ENCODE assay signal across 8 mouse cellular contexts in the genomic region with DNA sequence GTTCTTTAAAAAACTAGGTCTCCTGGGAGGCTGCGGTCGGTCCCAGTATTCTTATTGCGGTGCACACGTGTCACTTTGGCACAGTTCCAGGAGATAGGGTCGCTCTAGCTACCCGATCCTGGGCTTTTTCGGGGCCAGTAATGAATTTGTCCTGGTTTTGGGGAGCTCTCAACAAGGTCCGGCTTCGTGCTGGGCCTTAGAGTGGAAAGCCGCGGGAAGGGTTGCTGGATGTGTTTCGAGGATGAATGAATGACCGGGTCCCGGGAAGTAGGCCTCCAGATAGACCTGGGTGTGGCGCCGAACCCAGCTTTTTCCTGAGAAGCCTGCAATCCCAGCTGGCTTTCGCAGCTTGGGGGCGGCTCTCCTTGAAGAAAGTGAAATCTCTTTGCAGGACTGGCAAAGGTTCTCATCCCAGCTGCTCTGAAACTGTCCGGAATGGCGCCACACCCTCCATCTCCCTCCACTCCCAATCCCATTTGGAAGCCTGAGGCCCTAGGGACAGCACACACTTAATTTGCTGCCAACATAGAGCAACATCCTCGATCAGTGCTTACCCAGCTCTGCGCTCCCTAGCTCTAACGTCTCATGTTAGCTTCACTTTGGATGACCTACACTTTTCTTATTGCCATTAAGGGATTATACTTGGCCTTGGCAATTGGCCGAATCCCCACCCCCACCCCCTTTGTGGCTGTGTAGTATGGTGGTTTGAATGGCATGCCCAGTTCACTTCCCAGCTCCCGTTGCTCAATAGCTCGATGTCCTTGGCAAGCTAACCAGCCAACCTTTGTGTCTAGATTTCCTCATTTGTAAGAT. TPM values are rescaled to one million over a fixed set of nuclear protein-coding genes. Genes with fewer than 3 reads are reported as not detected.
A peak's percentile ranks its signal among the peaks of the same experiment; 100 is the strongest.
DNase-seq lines count a peak whose midpoint lies in the region; ATAC-seq and TF ChIP-seq lines count a peak whose summit lies in the region.

No protein-coding gene starts in this region.

- H3K27me3 ChIP-seq in forebrain, embryonic 16.5 days (replicated peaks; ENCODE audit: control insufficient read depth, insufficient read depth, low read length): no peaks in the 10 kb centered on the region
- no peaks in the 10 kb centered on the region for H3K27me3 ChIP-seq in hindbrain, embryonic 11.5 days (ENCODE audit: control insufficient read depth, insufficient read depth, low read length)
- no peaks in the 10 kb centered on the region for H3K27me3 ChIP-seq in limb, embryonic 15.5 days
- H3K27me3 ChIP-seq in midbrain, embryonic 14.5 days (ENCODE audit: control insufficient read depth, insufficient read depth, low read length): no peaks in the 10 kb centered on the region
- H3K27me3 ChIP-seq in testis, adult 2 months (ENCODE audit: control insufficient read depth, insufficient read depth, low read length): no peaks in the 10 kb centered on the region

- WGBS in forebrain, embryonic 16.5 days: 7% methylated on average over 26 of the region's 26 CpGs
- whole genome bisulfite sequencing in hindbrain, embryonic 11.5 days: 15% methylated on average over 26 of the region's 26 CpGs
- 9% methylated on average over 26 of the region's 26 CpGs for WGBS in limb, embryonic 15.5 days
- 16% methylated on average over 26 of the region's 26 CpGs for WGBS in midbrain, embryonic 14.5 days

- peak overlapping the region; percentile 87 for H3K9ac ChIP-seq in forebrain, embryonic 16.5 days (replicated peaks; ENCODE audit: low read depth, low read length)
- H3K9ac ChIP-seq in hindbrain, embryonic 11.5 days (ENCODE audit: low read depth, low read length): peak overlapping the region; percentile 71
- peak overlapping the region; percentile 75 for H3K9ac ChIP-seq in limb, embryonic 15.5 days
- peak overlapping the region; percentile 84 for H3K9ac ChIP-seq in midbrain, embryonic 14.5 days (replicated peaks; ENCODE audit: low read length)

- peak overlapping the region; percentile 75 for H3K4me2 ChIP-seq in forebrain, embryonic 16.5 days (ENCODE audit: low read length)
- peak overlapping the region; percentile 89 for H3K4me2 ChIP-seq in hindbrain, embryonic 11.5 days (replicated peaks; ENCODE audit: low read depth, low read length)
- peak overlapping the region; percentile 73 for H3K4me2 ChIP-seq in limb, embryonic 15.5 days
- H3K4me2 ChIP-seq in midbrain, embryonic 14.5 days (ENCODE audit: low read length): peak overlapping the region; percentile 95

- H3K36me3 ChIP-seq in forebrain, embryonic 16.5 days (ENCODE audit: control insufficient read depth, insufficient read depth): peaks cover 25% of the 10 kb centered on the region
- peaks cover 13% of the 10 kb centered on the region for H3K36me3 ChIP-seq in hindbrain, embryonic 11.5 days (ENCODE audit: control insufficient read depth, insufficient read depth, low read length)
- peaks cover 41% of the 10 kb centered on the region for H3K36me3 ChIP-seq in limb, embryonic 15.5 days
- H3K36me3 ChIP-seq in midbrain, embryonic 14.5 days (ENCODE audit: control insufficient read depth, insufficient read depth, low read length): peaks cover 37% of the 10 kb centered on the region
- H3K36me3 ChIP-seq in testis, adult 2 months (ENCODE audit: control insufficient read depth, insufficient read depth, low read length): peaks cover 1% of the 10 kb centered on the region

- no peaks in the 10 kb centered on the region for H3K9me3 ChIP-seq in forebrain, embryonic 16.5 days (ENCODE audit: control insufficient read depth, low read length)
- H3K9me3 ChIP-seq in hindbrain, embryonic 11.5 days (ENCODE audit: control insufficient read depth, low read length): no peaks in the 10 kb centered on the region
- no peaks in the 10 kb centered on the region for H3K9me3 ChIP-seq in limb, embryonic 15.5 days
- H3K9me3 ChIP-seq in midbrain, embryonic 14.5 days (ENCODE audit: control insufficient read depth, low read length): no peaks in the 10 kb centered on the region

- no peak for TF ChIP-seq POLR2A in testis, adult 2 months (IDR thresholded peaks at IDR 0.05; ENCODE audit: control insufficient read depth, low read depth, low read length)

- H3K27ac ChIP-seq in forebrain, embryonic 16.5 days (ENCODE audit: low read length): 0 out of 2 replicates have a peak overlapping the region, but pooled peaks have one; percentile 60
- 0 out of 2 replicates have a peak overlapping the region, but pooled peaks have one; percentile 17 for H3K27ac ChIP-seq in hindbrain, embryonic 11.5 days (ENCODE audit: low read depth, low read length)
- H3K27ac ChIP-seq in limb, embryonic 15.5 days: peak overlapping the region; percentile 84
- H3K27ac ChIP-seq in midbrain, embryonic 14.5 days (replicated peaks; ENCODE audit: low read depth, low read length): peak overlapping the region; percentile 55; the same call in 1 of the 2 replicates
- H3K27ac ChIP-seq in testis, adult 2 months (ENCODE audit: control insufficient read depth, insufficient read depth, low read depth, low read length): peak overlapping the region; percentile 77

- peak overlapping the region; percentile 100 for H3K4me3 ChIP-seq in forebrain, embryonic 16.5 days (replicated peaks; ENCODE audit: low read length)
- peak overlapping the region; percentile 99 for H3K4me3 ChIP-seq in hindbrain, embryonic 11.5 days (ENCODE audit: low read depth, low read length)
- peak overlapping the region; percentile 96 for H3K4me3 ChIP-seq in limb, embryonic 15.5 days
- peak overlapping the region; percentile 96 for H3K4me3 ChIP-seq in midbrain, embryonic 14.5 days (replicated peaks; ENCODE audit: low read depth, low read length)
- H3K4me3 ChIP-seq in testis, adult 2 months (ENCODE audit: control insufficient read depth, low read depth, low read length): peak overlapping the region; percentile 96

- TF ChIP-seq CTCF in testis, adult 2 months (IDR thresholded peaks at IDR 0.05; ENCODE audit: control insufficient read depth, insufficient read depth, insufficient replicate concordance, low read depth, low read length): no peak

- peak; percentile 40 to 43 for DNase-seq in layer of hippocampus, postnatal 10 days (ENCODE audit: low spot score in 2 of 2)
- DNase-seq in layer of hippocampus, adult 9-11 months: no peak
- peak; percentile 25 for DNase-seq in c-Kit-positive CD71-positive TER-119-negative erythroid progenitor cells, embryonic 14.5 days (ENCODE audit: low read depth)
- no peak for DNase-seq in hindbrain, embryonic 11.5 days (ENCODE audit: low spot score)
- DNase-seq in midbrain, embryonic 14.5 days: peak; percentile 58

- H3K4me1 ChIP-seq in forebrain, embryonic 16.5 days (replicated peaks; ENCODE audit: control insufficient read depth, insufficient read depth, low read length): peaks cover 12% of the 10 kb centered on the region
- peaks cover 7% of the 10 kb centered on the region; the same call in 1 of the 2 replicates for H3K4me1 ChIP-seq in hindbrain, embryonic 11.5 days (replicated peaks; ENCODE audit: control insufficient read depth, insufficient read depth, low read length)
- H3K4me1 ChIP-seq in limb, embryonic 15.5 days: peaks cover 15% of the 10 kb centered on the region
- peaks cover 10% of the 10 kb centered on the region for H3K4me1 ChIP-seq in midbrain, embryonic 14.5 days (ENCODE audit: control insufficient read depth, insufficient read depth, low read length)
- peaks cover 10% of the 10 kb centered on the region for H3K4me1 ChIP-seq in testis, adult 2 months (ENCODE audit: control insufficient read depth, insufficient read depth, low read length)

- ATAC-seq in forebrain, embryonic 16.5 days: peak; percentile 27; the same call in 1 of the 2 replicates
- ATAC-seq in hindbrain, embryonic 11.5 days (ENCODE audit: low FRiP score): peak; percentile 14; the same call in 1 of the 2 replicates
- peak; percentile 26; the same call in 1 of the 2 replicates for ATAC-seq in limb, embryonic 15.5 days (ENCODE audit: insufficient number of reproducible peaks, low FRiP score, low TSS enrichment, low read depth)
- ATAC-seq in midbrain, embryonic 14.5 days (ENCODE audit: low FRiP score, low TSS enrichment): no peak

RNA-seq across cellular contexts. Expression of a gene that starts 0.8 kb away (rescaled TPM):
- total RNA-seq in layer of hippocampus, postnatal 10 days (2021): 10 to 100 TPM; 84.6 to 87.2 TPM
- 162 and 166 TPM in 2 replicates for polyA plus RNA-seq in forebrain, embryonic 16.5 days (2015; fragmentation: Nextera tagmentation; extraction: Ambion mirVana)
- 169 and 183 TPM in 2 replicates for polyA plus RNA-seq in hindbrain, embryonic 11.5 days (2014; fragmentation: Nextera tagmentation; extraction: Ambion mirVana)
- polyA plus RNA-seq in limb, embryonic 15.5 days (2015; fragmentation: Nextera tagmentation; extraction: Ambion mirVana): 231 and 234 TPM in 2 replicates
- 118 and 138 TPM in 2 replicates for polyA plus RNA-seq in midbrain, embryonic 14.5 days (2014; fragmentation: Nextera tagmentation; extraction: Ambion mirVana)
- 75.9 and 78.0 TPM in 2 replicates for polyA plus RNA-seq in testis, adult 2 months (2012; rRNA removed)

RNA-seq across cellular contexts. Expression of a gene that starts 23.2 kb away (rescaled TPM):
- 10 to 100 TPM; 61.8 to 62.3 TPM for total RNA-seq in layer of hippocampus, postnatal 10 days (2021)
- 103 and 114 TPM in 2 replicates for polyA plus RNA-seq in forebrain, embryonic 16.5 days (2015; fragmentation: Nextera tagmentation; extraction: Ambion mirVana)
- 130 and 139 TPM in 2 replicates for polyA plus RNA-seq in hindbrain, embryonic 11.5 days (2014; fragmentation: Nextera tagmentation; extraction: Ambion mirVana)
- 126 and 128 TPM in 2 replicates for polyA plus RNA-seq in limb, embryonic 15.5 days (2015; fragmentation: Nextera tagmentation; extraction: Ambion mirVana)
- 115 and 131 TPM in 2 replicates for polyA plus RNA-seq in midbrain, embryonic 14.5 days (2014; fragmentation: Nextera tagmentation; extraction: Ambion mirVana)
- polyA plus RNA-seq in testis, adult 2 months (2012; rRNA removed): 24.0 and 24.2 TPM in 2 replicates

RNA-seq across cellular contexts. Expression of a gene that starts 23.4 kb away (rescaled TPM):
- 1 to 10 TPM in 1 of 2 experiments, under 1 TPM in 1; 0.40 to 1.1 TPM for total RNA-seq in layer of hippocampus, postnatal 10 days (2021)
- polyA plus RNA-seq in forebrain, embryonic 16.5 days (2015; fragmentation: Nextera tagmentation; extraction: Ambion mirVana): 8.2 and 8.9 TPM in 2 replicates
- 33.9 and 37.4 TPM in 2 replicates for polyA plus RNA-seq in hindbrain, embryonic 11.5 days (2014; fragmentation: Nextera tagmentation; extraction: Ambion mirVana)
- polyA plus RNA-seq in limb, embryonic 15.5 days (2015; fragmentation: Nextera tagmentation; extraction: Ambion mirVana): 13.6 and 14.0 TPM in 2 replicates
- 2.2 and 4.4 TPM in 2 replicates for polyA plus RNA-seq in midbrain, embryonic 14.5 days (2014; fragmentation: Nextera tagmentation; extraction: Ambion mirVana)
- polyA plus RNA-seq in testis, adult 2 months (2012; rRNA removed): 3.9 and 4.2 TPM in 2 replicates

RNA-seq across cellular contexts. Expression of a gene that starts 28.7 kb away (rescaled TPM):
- total RNA-seq in layer of hippocampus, postnatal 10 days (2021): 10 to 100 TPM; 21.2 to 21.6 TPM
- polyA plus RNA-seq in forebrain, embryonic 16.5 days (2015; fragmentation: Nextera tagmentation; extraction: Ambion mirVana): 0.98 and 1.2 TPM in 2 replicates
- 4.9 and 5.2 TPM in 2 replicates for polyA plus RNA-seq in hindbrain, embryonic 11.5 days (2014; fragmentation: Nextera tagmentation; extraction: Ambion mirVana)
- 6.2 and 6.3 TPM in 2 replicates for polyA plus RNA-seq in limb, embryonic 15.5 days (2015; fragmentation: Nextera tagmentation; extraction: Ambion mirVana)
- polyA plus RNA-seq in midbrain, embryonic 14.5 days (2014; fragmentation: Nextera tagmentation; extraction: Ambion mirVana): 1.1 and 2.0 TPM in 2 replicates
- polyA plus RNA-seq in testis, adult 2 months (2012; rRNA removed): 7.0 and 8.3 TPM in 2 replicates

RNA-seq across cellular contexts. Expression of a gene that starts 46.9 kb away (rescaled TPM):
- total RNA-seq in layer of hippocampus, postnatal 10 days (2021): 10 to 100 TPM; 24.7 to 30.4 TPM
- 8.1 and 8.2 TPM in 2 replicates for polyA plus RNA-seq in forebrain, embryonic 16.5 days (2015; fragmentation: Nextera tagmentation; extraction: Ambion mirVana)
- 8.9 and 9.6 TPM in 2 replicates for polyA plus RNA-seq in hindbrain, embryonic 11.5 days (2014; fragmentation: Nextera tagmentation; extraction: Ambion mirVana)
- polyA plus RNA-seq in limb, embryonic 15.5 days (2015; fragmentation: Nextera tagmentation; extraction: Ambion mirVana): 19.9 and 22.5 TPM in 2 replicates
- polyA plus RNA-seq in midbrain, embryonic 14.5 days (2014; fragmentation: Nextera tagmentation; extraction: Ambion mirVana): 11.0 and 13.0 TPM in 2 replicates
- polyA plus RNA-seq in testis, adult 2 months (2012; rRNA removed): 3.3 and 3.4 TPM in 2 replicates

Comparison
In these comparisons a context has a peak if more than half of its experiments do, and no peak if none do; other contexts are left out.
1. DNase-seq: peak in layer of hippocampus, postnatal 10 days (2 of 2), c-Kit-positive CD71-positive TER-119-negative erythroid progenitor cells, embryonic 14.5 days (single experiment) and midbrain, embryonic 14.5 days (single experiment); none in layer of hippocampus, adult 9-11 months (single experiment) and hindbrain, embryonic 11.5 days (single experiment).
2. H3K27ac ChIP-seq: peak in every context shown above with its lines; median percentile 84 in limb, embryonic 15.5 days; 77 in testis, adult 2 months; 60 in forebrain, embryonic 16.5 days; 55 in midbrain, embryonic 14.5 days; 17 in hindbrain, embryonic 11.5 days.
3. Peak in every context shown above with its lines, with median percentiles within 50 percentile points of each other: H3K4me2 ChIP-seq, H3K4me3 ChIP-seq and H3K9ac ChIP-seq.